Mouse (Mus musculus) C2C12 (cell line): ENCODE data around the gene Ofcc1.

Source experiments
- CTCF ChIP-seq: IDR thresholded peaks from one replicate; pipeline ENCODE4 v1.5.1; 2011; ENCODE audit not compliant: control insufficient read depth, insufficient read depth, insufficient read length
- MAX ChIP-seq: IDR thresholded peaks from one replicate; pipeline ENCODE4 v1.6.1; 2011; ENCODE audit warnings: mild to moderate bottlenecking, control low read depth
- MYOD1 ChIP-seq: IDR thresholded peaks from one replicate; pipeline ENCODE4 v1.6.1; 2011; ENCODE audit warnings: low read depth; ENCODE audit not compliant: control insufficient read depth, insufficient read length
- MYOG ChIP-seq: IDR thresholded peaks from one replicate; pipeline ENCODE4 v1.6.1; 2011; ENCODE audit not compliant: control insufficient read depth, insufficient read length; ENCODE audit errors: extremely low read depth
- USF1 ChIP-seq: IDR thresholded peaks from one replicate; pipeline ENCODE4 v1.6.1; 2011; ENCODE audit warnings: low read depth, mild to moderate bottlenecking, control low read depth, moderate library complexity

DNA sequence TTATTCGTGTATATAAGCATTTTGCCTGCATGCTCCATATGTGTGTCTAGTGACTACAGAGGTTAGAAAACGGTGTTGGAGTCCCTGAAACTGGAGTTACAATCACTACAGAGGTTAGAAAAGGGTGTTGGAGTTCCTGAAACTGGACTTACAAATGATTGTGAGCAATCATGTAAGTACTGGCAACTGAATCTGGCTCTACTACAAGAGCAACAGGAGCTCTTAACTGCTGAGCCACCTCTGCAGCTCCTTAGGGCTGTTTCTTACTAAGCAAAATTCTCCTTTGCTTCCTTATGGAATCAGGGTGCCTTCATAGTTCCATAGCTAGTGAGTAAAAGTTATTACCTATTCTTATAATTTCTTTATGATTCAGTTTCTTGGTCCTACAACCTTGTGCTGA is 237.4 kb downstream of the Ofcc1 start:
- TF ChIP-seq MYOG (no peak), CTCF (no peak), MYOD1 (no peak), MAX (no peak), USF1 (no peak)
